Mouse (Mus musculus) forebrain, embryonic 13.5 days (tissue): Measurements from ENCODE around the gene Pgp. TPM values are rescaled to one million over a fixed set of nuclear protein-coding genes. Genes with fewer than 3 reads are reported as not detected.
"Not testable (repeated sequence)": the region's sequence is repeated elsewhere in the genome, so short reads cannot be mapped to it uniquely, and the experiment has no call there.

ENCODE experiments used
- ATAC-seq: fragments of 200-750 bp; cut with Nextera tagmentation; 2 replicates; pipeline ENCODE4 v1.8.0; 2017
- H3K27ac ChIP-seq: fragments of 300-500 bp; sonication (generic); 2 replicates; pipeline ENCODE4 v1.5.1; 2015; ENCODE audit warnings: inconsistent platforms, mild to moderate bottlenecking, moderate library complexity
- H3K27me3 ChIP-seq: fragments of 300-500 bp; sonication (generic); 2 replicates; pipeline ENCODE4 v1.6.1; 2015; ENCODE audit warnings: mild to moderate bottlenecking, inconsistent platforms
- H3K36me3 ChIP-seq: fragments of 300-500 bp; sonication (generic); 2 replicates; pipeline ENCODE4 v1.6.1; 2015; ENCODE audit warnings: mild to moderate bottlenecking, inconsistent platforms; ENCODE audit not compliant: poor library complexity, severe bottlenecking
- H3K4me1 ChIP-seq: fragments of 300-500 bp; sonication (generic); 2 replicates; pipeline ENCODE4 v1.6.1; 2015; ENCODE audit warnings: inconsistent platforms
- H3K4me2 ChIP-seq: fragments of 300-500 bp; sonication (generic); 2 replicates; pipeline ENCODE4 v1.6.1; 2015; ENCODE audit warnings: inconsistent platforms, mild to moderate bottlenecking, moderate library complexity
- H3K4me3 ChIP-seq: fragments of 300-500 bp; sonication (generic); 2 replicates; pipeline ENCODE4 v1.5.1; 2015; ENCODE audit warnings: mild to moderate bottlenecking, inconsistent platforms
- H3K9ac ChIP-seq: fragments of 300-500 bp; sonication (generic); 2 replicates; pipeline ENCODE4 v1.6.1; 2015; ENCODE audit warnings: mild to moderate bottlenecking, inconsistent platforms
- H3K9me3 ChIP-seq: fragments of 300-500 bp; sonication (generic); replicated peaks from 2 replicates; pipeline ENCODE4 v1.6.1; 2016; ENCODE audit warnings: inconsistent platforms
- WGBS: fragments of 180-500 bp; shearing (Covaris S2); methylation state at CpG from one replicate; pipeline ENCODE4 v1.1.7; 2015; 5-methylcytosine and 5-hydroxymethylcytosine counted together
- polyA plus RNA-seq: library from polyadenylated mRNA; unstranded; fragments of >200 nt; fragmentation: Nextera tagmentation; extraction: Ambion mirVana; gene quantifications from 2 replicates; pipeline ENCODE4 v1.2.1, GENCODE M21; 2015

Pgp gene
- polyA plus RNA-seq, 1 experiment from 2014 or later: 52.3 TPM

DNA sequence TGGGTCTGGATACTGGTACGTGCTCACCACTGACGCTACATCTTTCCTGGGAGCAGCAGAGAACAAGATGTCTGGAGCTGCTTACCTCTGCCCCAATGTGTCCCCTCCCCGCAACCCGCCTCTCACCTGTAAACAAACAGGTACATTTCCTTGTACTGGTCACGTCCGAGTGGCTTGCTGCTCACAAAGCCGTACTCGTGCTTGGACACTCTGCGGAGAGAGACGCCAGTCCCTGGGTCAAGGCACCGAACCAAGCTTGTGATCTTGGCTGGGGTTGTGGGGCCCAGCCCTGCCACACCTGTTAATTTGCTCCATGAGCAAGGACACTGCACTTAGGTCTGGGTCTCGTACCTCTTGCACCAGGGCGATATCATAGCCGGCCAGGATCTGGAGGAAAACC lies 28.1 kb upstream of the Pgp start:
- no peak overlapping the region for H3K4me3 ChIP-seq
- H3K9ac ChIP-seq: no peak overlapping the region
- WGBS: 90% methylated on average over 14 of the region's 14 CpGs
- no peak for ATAC-seq
- H3K27ac ChIP-seq: no peak overlapping the region
- H3K9me3 ChIP-seq: no peaks in the 10 kb centered on the region
- H3K4me2 ChIP-seq: no peak overlapping the region
- H3K36me3 ChIP-seq: peaks cover 99% of the 10 kb centered on the region
- H3K4me1 ChIP-seq: no peaks in the 10 kb centered on the region
- no peaks in the 10 kb centered on the region for H3K27me3 ChIP-seq

DNA sequence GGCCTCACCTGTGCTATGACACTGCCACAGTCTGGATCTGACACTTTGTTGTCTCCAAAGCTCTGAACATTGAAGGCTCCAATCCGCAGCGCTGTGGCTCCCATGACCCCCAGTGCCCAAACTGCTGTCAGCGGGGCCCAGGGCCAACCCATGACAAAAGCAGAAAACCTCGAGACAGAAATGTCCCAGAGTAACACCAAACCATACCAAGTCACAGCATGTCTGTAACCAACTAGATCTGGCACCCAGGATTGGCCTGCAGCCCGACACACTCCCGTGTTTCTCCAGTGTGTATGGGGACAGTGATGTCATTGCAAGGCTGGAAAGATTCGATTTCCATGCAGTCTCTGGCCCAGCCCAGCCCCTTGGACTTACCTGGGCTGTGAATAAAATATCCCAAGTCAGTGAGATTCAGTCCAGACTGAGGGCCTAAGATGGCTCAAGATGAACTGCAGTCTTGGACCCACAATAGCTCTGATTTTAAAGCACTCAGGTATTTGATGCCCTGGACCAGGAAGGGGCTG lies 27.5 kb upstream of the Pgp start, which contains the start of gene Dnase1l2:
TSS of gene Dnase1l2 (minus strand) at position 474 of the 524 bp plus-strand sequence.
- no peaks in the 10 kb centered on the region for H3K4me1 ChIP-seq
- H3K27ac ChIP-seq: no peak within 1 kb of the TSS
- WGBS: 84% methylated on average over 7 of the region's 7 CpGs
- no peak within 1 kb of the TSS for H3K4me2 ChIP-seq
- peaks cover 99% of the 10 kb centered on the region for H3K36me3 ChIP-seq
- H3K9me3 ChIP-seq: no peaks in the 10 kb centered on the region
- H3K27me3 ChIP-seq: no peaks in the 10 kb centered on the region
- no peak within 1 kb of the TSS for H3K9ac ChIP-seq
- H3K4me3 ChIP-seq: no peak within 1 kb of the TSS
- ATAC-seq: no peak

DNA sequence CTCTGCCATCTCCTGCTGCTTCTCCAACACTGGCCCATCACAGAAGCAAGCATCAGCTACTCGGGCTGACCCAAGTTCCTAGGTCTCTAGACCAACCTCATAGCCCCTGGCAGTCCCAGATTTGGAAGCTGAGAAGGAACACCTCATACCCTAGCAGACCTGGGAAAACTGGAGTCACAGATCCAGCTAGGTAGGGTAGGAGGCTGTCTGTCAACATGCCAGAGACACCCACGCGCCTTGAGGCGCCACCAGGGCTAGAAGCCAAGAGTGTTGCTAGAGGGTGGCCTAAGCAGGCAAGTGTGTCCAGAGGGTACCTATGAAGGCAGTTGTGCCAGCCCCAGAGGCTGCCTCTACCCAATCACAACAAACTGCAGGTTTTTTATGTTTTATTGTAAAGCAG lies 26.8 kb upstream of the Pgp start:
- Histone ChIP-seq H3K27ac (no peak overlapping the region), H3K9me3 (no peaks in the 10 kb centered on the region), H3K36me3 (peaks cover 99% of the 10 kb centered on the region), H3K27me3 (no peaks in the 10 kb centered on the region), H3K4me3 (no peak overlapping the region), H3K4me1 (no peaks in the 10 kb centered on the region), H3K4me2 (no peak overlapping the region), H3K9ac (no peak overlapping the region)
- no peak for ATAC-seq
- 94% methylated on average over 4 of the region's 4 CpGs for WGBS

DNA sequence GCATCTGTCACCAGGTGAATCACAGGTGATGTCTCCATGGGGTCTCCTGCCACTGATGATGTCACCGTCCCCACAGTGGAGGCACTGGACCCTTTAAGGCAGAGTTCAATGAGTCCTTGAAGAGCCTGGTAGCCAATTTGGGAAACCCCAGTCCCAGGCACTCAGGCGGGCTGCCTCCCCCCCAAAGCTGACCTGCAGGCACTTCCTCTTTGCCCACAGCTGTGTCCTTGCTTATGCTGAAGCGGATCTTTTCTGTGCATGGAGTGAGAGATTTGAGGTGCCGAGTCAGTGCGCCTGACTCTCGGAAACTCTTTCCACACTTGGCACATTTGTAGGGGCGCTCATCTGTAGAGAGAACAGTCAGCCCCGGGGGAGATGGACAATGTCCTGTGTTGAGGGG lies 23.6 kb upstream of the Pgp start:
- Histone ChIP-seq H3K4me2 (no peak overlapping the region), H3K4me3 (no peak overlapping the region), H3K4me1 (no peaks in the 10 kb centered on the region), H3K9me3 (no peaks in the 10 kb centered on the region), H3K27ac (no peak overlapping the region), H3K27me3 (no peaks in the 10 kb centered on the region), H3K36me3 (peaks cover 99% of the 10 kb centered on the region), H3K9ac (no peak overlapping the region)
- ATAC-seq: no peak
- WGBS: 97% methylated on average over 8 of the region's 8 CpGs

DNA sequence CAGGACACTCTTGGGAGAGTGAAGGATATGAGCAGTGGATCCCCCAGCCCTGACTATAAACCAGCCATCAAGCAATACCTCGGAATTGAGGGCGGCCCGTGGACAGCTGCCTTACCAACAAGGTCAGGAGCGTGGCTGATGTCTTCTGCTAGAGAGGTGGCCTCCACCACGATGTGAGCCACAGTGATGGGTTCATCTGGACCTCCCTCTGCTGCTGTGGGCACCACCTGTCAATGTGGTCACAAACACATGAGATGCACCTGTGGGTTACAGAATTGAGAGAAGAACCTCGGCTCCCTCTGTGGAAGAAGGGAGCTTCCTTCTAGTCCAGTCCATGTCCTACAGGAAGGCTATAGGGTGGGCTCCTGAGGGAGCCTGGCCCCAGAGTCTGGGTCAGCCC lies 20.7 kb upstream of the Pgp start:
- Histone ChIP-seq H3K4me3 (no peak overlapping the region), H3K4me2 (no peak overlapping the region), H3K4me1 (peaks cover 22% of the 10 kb centered on the region), H3K27me3 (no peaks in the 10 kb centered on the region), H3K9me3 (no peaks in the 10 kb centered on the region), H3K27ac (no peak overlapping the region), H3K36me3 (peaks cover 72% of the 10 kb centered on the region), H3K9ac (no peak overlapping the region)
- ATAC-seq: no peak
- 96% methylated on average over 6 of the region's 6 CpGs for WGBS

DNA sequence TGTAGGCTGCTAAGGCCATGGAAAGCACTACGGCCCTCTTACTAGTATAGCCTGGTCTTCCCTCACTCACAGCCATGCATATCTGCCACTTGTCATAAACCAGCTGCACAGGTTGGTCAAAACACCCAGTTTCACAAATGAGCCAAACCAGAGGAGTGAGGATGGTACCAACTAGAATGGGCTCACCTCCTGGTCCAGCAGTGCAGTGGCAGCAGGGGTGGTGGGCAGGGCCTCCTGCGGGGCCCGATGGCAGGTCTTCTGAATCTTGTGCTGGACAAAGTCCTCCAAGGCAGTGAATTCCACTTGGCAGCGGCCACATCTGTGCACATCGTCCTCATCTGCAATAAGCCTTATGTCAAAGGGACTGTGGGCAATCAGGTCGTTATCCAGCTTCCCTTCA lies 19.0 kb upstream of the Pgp start:
- 97% methylated on average over 6 of the region's 6 CpGs for WGBS
- peaks cover 55% of the 10 kb centered on the region for H3K36me3 ChIP-seq
- ATAC-seq: no peak

GRCm38 (mm10) chr17:24453372-24453771 lies 16.8 kb upstream of the Pgp start:
- Histone ChIP-seq H3K27me3 (no peaks in the 10 kb centered on the region), H3K4me2 (peak overlapping the region; percentile 85; the same call in 1 of the 2 replicates), H3K27ac (no peak overlapping the region), H3K4me1 (peaks cover 23% of the 10 kb centered on the region), H3K9me3 (no peaks in the 10 kb centered on the region), H3K4me3 (peak overlapping the region; percentile 82; the same call in 1 of the 2 replicates), H3K9ac (no peak overlapping the region; the same call in 1 of the 2 replicates), H3K36me3 (peaks cover 34% of the 10 kb centered on the region)
- ATAC-seq: no peak
- 77% methylated on average over 2 of the region's 2 CpGs for WGBS

More for the DNA sequence above, 19.0 kb upstream of the Pgp start:
- Histone ChIP-seq H3K27ac (no peak overlapping the region), H3K4me1 (peaks cover 23% of the 10 kb centered on the region), H3K9ac (no peak overlapping the region), H3K4me3 (no peak overlapping the region), H3K9me3 (no peaks in the 10 kb centered on the region), H3K4me2 (no peak overlapping the region), H3K27me3 (no peaks in the 10 kb centered on the region)

DNA sequence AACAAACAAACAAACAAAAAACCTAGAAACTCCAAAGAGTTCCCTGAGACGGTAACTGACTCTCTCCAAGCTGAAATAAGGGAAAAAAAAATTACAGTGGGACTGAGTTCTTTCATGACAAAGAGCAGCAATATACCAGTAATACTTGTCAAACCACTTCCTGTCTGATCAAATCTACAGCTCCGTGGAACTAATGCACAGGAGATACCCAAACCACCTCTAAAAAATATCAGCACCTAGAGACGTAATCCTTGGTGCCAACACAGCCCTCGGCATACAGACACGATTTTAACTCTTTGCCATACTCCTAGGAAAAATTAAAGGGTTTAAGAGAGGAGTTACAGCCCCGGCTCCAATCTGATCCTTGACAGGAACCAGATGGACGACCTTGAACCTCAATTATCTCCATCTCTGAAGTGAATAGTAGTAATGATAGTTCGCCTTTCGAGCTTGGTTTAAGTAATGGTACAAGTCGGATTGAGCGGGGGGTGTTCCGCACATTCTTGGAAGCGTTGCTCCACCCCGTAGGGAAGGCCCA lies 15.9 kb upstream of the Pgp start:
- Histone ChIP-seq H3K4me3 (peak overlapping the region; percentile 82), H3K9ac (peak overlapping the region; percentile 94), H3K27me3 (no peaks in the 10 kb centered on the region), H3K9me3 (no peaks in the 10 kb centered on the region), H3K4me2 (peak overlapping the region; percentile 85), H3K36me3 (peaks cover 25% of the 10 kb centered on the region), H3K4me1 (peaks cover 23% of the 10 kb centered on the region), H3K27ac (peak overlapping the region; percentile 92)
- ATAC-seq: no peak
- WGBS: 12% methylated on average over 14 of the region's 14 CpGs

GRCm38 (mm10) chr17:24454756-24455522 lies 15.3 kb upstream of the Pgp start:
- H3K27me3 ChIP-seq: no peaks in the 10 kb centered on the region
- peak overlapping the region; percentile 82 for H3K4me3 ChIP-seq
- H3K27ac ChIP-seq: peak overlapping the region; percentile 92
- WGBS: under 1% methylated on average over 67 of the region's 67 CpGs
- peak overlapping the region; percentile 94 for H3K9ac ChIP-seq
- H3K9me3 ChIP-seq: no peaks in the 10 kb centered on the region
- H3K4me1 ChIP-seq: peaks cover 23% of the 10 kb centered on the region
- H3K36me3 ChIP-seq: peaks cover 18% of the 10 kb centered on the region
- peak; percentile 96 for ATAC-seq
- H3K4me2 ChIP-seq: peak overlapping the region; percentile 85

DNA sequence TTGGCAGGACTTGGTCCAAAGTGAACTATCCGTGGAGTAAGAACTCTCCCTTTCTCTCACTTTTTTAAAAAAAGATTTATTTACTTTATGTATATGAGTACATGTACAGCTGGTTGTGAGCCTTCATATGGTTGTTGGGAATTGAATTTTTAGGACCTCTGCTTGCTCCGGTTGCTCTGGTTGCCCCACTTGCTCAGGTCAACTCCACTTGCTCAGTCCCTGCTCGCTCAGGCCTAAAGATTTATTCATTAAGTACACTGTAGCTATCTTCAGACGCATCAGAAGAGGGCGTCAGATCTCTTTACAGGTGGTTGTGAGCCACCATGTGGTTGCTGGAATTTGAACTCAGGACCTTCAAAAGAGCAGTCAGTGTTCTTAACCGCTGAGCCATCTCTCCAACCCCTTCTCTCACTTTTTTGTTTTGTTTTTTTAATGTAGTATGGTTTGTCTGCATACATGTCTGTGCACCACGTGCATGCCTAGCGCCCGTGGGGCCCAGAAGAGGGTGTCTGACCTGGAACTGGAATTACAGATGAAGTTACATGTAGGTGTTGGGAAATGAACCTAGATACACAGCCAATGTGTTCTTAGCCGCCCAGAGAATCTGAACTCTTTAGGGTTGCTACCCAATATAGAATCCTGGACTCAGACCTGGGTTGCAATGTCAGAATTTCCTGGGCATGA lies 14.5 kb upstream of the Pgp start:
- peak overlapping the region; percentile 85 for H3K4me2 ChIP-seq
- not testable (repeated sequence) for H3K27ac ChIP-seq, H3K9ac ChIP-seq, H3K27me3 ChIP-seq, ATAC-seq, H3K9me3 ChIP-seq
- peaks cover 11% of the 10 kb centered on the region for H3K36me3 ChIP-seq
- 51% methylated on average over 10 of the region's 10 CpGs for WGBS
- peaks cover 23% of the 10 kb centered on the region for H3K4me1 ChIP-seq
- peak overlapping the region; percentile 82; the same call in 1 of the 2 replicates for H3K4me3 ChIP-seq

GRCm38 (mm10) chr17:24461580-24461979 lies 8.6 kb upstream of the Pgp start:
- WGBS: 69% methylated on average over 2 of the region's 2 CpGs
- no peak overlapping the region for H3K4me2 ChIP-seq
- no peaks in the 10 kb centered on the region for H3K27me3 ChIP-seq
- no peaks in the 10 kb centered on the region for H3K9me3 ChIP-seq
- H3K27ac ChIP-seq: no peak overlapping the region
- no peaks in the 10 kb centered on the region for H3K4me1 ChIP-seq
- no peak for ATAC-seq
- no peaks in the 10 kb centered on the region for H3K36me3 ChIP-seq
- H3K4me3 ChIP-seq: no peak overlapping the region
- no peak overlapping the region for H3K9ac ChIP-seq

GRCm38 (mm10) chr17:24462932-24463331 lies 7.3 kb upstream of the Pgp start:
- Histone ChIP-seq H3K27me3 (no peaks in the 10 kb centered on the region), H3K9ac (no peak overlapping the region), H3K9me3 (no peaks in the 10 kb centered on the region), H3K4me2 (no peak overlapping the region), H3K4me3 (no peak overlapping the region), H3K36me3 (no peaks in the 10 kb centered on the region), H3K27ac (no peak overlapping the region), H3K4me1 (no peaks in the 10 kb centered on the region)
- WGBS: 86% methylated on average over 1 of the region's 1 CpGs
- no peak for ATAC-seq
